Mouse (Mus musculus): ENCODE results near the gene Gm17509. TPM values are rescaled to one million over a fixed set of nuclear protein-coding genes. Genes with fewer than 3 reads are reported as not detected.

Gene Gm17509
- polyA plus RNA-seq, 1 experiment from 2014 or later: not detected

DNA sequence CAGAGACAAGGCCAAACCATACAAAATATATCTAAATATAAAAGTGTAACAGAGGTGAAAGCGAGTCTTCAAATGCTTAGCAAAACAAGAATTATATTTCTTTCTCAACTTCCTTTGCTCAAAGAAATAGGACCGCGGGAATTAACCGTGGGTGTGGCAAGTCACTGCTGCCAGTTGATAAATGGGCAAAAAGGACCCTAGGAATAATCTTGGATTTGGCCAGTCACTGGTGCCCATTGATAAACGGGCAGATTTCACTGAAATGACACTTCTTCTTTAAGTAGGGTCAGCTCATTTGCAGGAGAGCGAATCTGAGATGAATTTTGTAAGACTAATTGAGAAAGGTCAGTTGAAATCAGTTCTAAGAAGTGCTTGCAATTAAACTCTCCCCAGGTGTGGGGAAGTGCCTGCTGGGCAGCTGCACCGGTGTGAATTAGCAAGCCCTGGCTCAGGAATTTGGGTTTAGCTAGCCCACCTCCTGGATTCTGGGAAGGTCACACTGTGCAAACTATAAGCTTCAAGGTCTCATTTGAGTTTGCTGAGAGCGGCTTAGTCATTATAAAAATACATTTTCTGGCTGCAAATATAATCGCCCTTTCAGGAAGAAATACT is 4.0 kb downstream of the Gm17509 start:
- ATAC-seq (replicated peaks; ENCODE audit: low FRiP score) (no peak), DNase-seq (ENCODE audit: low spot score) (no peak)
- Histone ChIP-seq H3K4me2 (no peak overlapping the region), H3K9ac (ENCODE audit: low read depth, low read length) (no peak overlapping the region), H3K36me3 (ENCODE audit: control insufficient read depth, insufficient read depth, low read length) (no peaks in the 10 kb centered on the region), H3K27me3 (replicated peaks; ENCODE audit: control insufficient read depth, insufficient read depth, low read length) (peaks cover 15% of the 10 kb centered on the region), H3K4me3 (ENCODE audit: low read depth, low read length) (no peak overlapping the region), H3K9me3 (ENCODE audit: control insufficient read depth, low read length) (no peaks in the 10 kb centered on the region), H3K27ac (ENCODE audit: low read depth, low read length) (no peak overlapping the region), H3K4me1 (replicated peaks; ENCODE audit: control insufficient read depth, insufficient read depth, low read length) (peaks cover 6% of the 10 kb centered on the region; the same call in 1 of the 2 replicates)
- 23% methylated on average over 9 of the region's 9 CpGs for WGBS

DNA sequence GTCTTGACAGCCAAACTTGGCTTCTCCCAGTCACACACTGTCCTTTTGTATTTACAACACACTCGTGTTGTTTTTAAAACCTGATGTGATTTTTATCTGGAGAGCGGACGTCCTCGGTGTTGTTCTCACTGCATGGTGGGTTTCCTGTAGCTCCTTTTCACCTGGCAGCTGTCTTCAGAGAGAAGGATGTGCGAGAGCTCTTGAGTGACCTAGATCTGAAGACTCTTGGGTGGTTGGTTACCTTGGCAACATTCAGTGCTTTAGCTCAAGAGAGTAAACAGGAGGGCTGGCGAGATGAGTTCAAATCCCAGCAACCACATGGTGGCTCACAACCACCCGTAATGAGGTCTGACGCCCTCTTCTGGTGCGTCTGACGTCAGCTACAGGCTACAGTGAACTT is 4.7 kb downstream of the Gm17509 start:
- Histone ChIP-seq H3K9me3 (ENCODE audit: control insufficient read depth, low read length) (no peaks in the 10 kb centered on the region), H3K9ac (ENCODE audit: low read depth, low read length) (no peak overlapping the region), H3K4me1 (replicated peaks; ENCODE audit: control insufficient read depth, insufficient read depth, low read length) (peaks cover 6% of the 10 kb centered on the region; the same call in 1 of the 2 replicates), H3K27ac (ENCODE audit: low read depth, low read length) (no peak overlapping the region), H3K36me3 (ENCODE audit: control insufficient read depth, insufficient read depth, low read length) (no peaks in the 10 kb centered on the region), H3K4me3 (ENCODE audit: low read depth, low read length) (no peak overlapping the region), H3K4me2 (no peak overlapping the region), H3K27me3 (replicated peaks; ENCODE audit: control insufficient read depth, insufficient read depth, low read length) (peaks cover 9% of the 10 kb centered on the region)
- WGBS: 25% methylated on average over 10 of the region's 10 CpGs
- no peak for ATAC-seq (replicated peaks; ENCODE audit: low FRiP score)
- DNase-seq (ENCODE audit: low spot score): no peak

DNA sequence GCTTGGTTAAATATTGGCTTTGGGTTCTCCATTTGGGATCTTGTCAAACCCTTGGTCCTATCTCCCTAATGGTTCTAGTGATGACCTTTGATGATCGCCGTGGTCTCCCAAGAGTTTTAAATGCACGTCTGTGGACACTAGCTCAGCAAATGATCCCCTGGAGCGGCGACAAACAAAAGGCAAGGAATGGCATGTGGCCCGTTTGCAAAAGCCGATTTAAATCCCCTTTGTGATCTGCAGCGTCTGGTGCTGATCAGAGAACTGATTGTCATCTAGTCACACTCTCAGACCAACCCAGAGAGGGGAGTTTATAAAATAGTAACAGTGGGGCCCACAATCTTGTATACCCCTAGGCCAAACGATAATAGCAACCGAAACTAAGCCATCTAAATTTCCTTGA is 5.4 kb downstream of the Gm17509 start:
- no peak overlapping the region for H3K27ac ChIP-seq (ENCODE audit: low read depth, low read length)
- H3K4me1 ChIP-seq (replicated peaks; ENCODE audit: control insufficient read depth, insufficient read depth, low read length): peaks cover 6% of the 10 kb centered on the region; the same call in 1 of the 2 replicates
- peaks cover 3% of the 10 kb centered on the region; the same call in 1 of the 2 replicates for H3K27me3 ChIP-seq (replicated peaks; ENCODE audit: control insufficient read depth, insufficient read depth, low read length)
- no peaks in the 10 kb centered on the region for H3K9me3 ChIP-seq (ENCODE audit: control insufficient read depth, low read length)
- H3K4me2 ChIP-seq: peak overlapping the region; percentile 9; the same call in 1 of the 2 replicates
- H3K4me3 ChIP-seq (ENCODE audit: low read depth, low read length): no peak overlapping the region
- DNase-seq (ENCODE audit: low spot score) (no peak), ATAC-seq (replicated peaks; ENCODE audit: low FRiP score) (no peak)
- H3K36me3 ChIP-seq (ENCODE audit: control insufficient read depth, insufficient read depth, low read length): no peaks in the 10 kb centered on the region
- WGBS: 35% methylated on average over 10 of the region's 10 CpGs
- H3K9ac ChIP-seq (ENCODE audit: low read depth, low read length): no peak overlapping the region

DNA sequence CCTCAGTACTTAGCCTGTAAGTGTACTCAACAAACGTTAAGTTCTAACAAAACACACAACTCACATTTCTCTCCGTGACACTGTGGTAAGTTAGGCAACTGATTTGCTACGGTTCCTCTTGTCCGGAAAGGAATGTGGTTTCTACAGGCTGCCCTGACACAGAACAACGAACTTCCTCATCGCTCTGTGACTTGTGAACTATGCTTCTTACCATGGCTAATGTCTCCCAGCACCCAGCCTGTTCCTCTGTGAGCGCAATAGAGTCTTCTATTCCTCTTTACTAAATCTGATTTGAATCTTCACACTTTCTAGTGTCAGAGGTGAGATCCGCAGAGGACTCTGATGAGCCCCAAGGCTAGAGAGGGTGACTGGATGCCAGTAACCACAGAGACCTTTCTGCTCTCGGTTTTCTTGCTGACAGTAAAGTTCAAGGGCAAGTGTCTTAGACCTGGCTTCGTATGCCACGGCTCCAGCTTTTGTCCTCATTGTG is 9.4 kb downstream of the Gm17509 start:
- no peaks in the 10 kb centered on the region for H3K27me3 ChIP-seq (replicated peaks; ENCODE audit: control insufficient read depth, insufficient read depth, low read length)
- no peaks in the 10 kb centered on the region for H3K36me3 ChIP-seq (ENCODE audit: control insufficient read depth, insufficient read depth, low read length)
- H3K27ac ChIP-seq (ENCODE audit: low read depth, low read length): no peak overlapping the region
- H3K9ac ChIP-seq (ENCODE audit: low read depth, low read length): no peak overlapping the region
- DNase-seq (ENCODE audit: low spot score) (no peak), ATAC-seq (replicated peaks; ENCODE audit: low FRiP score) (0 out of 2 replicates have a peak, but pooled peaks have one; percentile 32)
- no peaks in the 10 kb centered on the region for H3K9me3 ChIP-seq (ENCODE audit: control insufficient read depth, low read length)
- H3K4me1 ChIP-seq (replicated peaks; ENCODE audit: control insufficient read depth, insufficient read depth, low read length): peaks cover 2% of the 10 kb centered on the region; the same call in 1 of the 2 replicates
- WGBS: 30% methylated on average over 11 of the region's 11 CpGs
- H3K4me2 ChIP-seq: no peak overlapping the region
- H3K4me3 ChIP-seq (ENCODE audit: low read depth, low read length): no peak overlapping the region

DNA sequence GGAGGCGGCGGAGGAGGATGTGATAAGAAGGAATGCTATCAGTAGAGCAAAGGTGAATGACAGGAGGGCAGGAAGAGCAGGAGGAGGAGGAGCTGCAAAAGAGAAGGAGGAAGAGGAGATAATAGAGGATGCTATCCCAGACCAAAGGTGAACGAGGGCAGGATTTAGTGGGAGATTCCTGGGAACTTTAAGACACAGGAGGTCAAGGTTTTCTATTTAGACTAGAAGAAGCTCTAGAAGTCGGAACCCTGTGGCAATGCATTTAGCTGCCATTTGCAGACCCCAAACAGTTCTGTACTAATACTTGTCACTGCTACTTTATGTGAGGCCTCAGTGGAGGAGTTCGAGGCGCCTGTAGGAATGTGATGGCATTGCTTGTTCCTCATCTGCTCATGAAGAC is 12.6 kb downstream of the Gm17509 start, which contains the start of gene Emb:
TSS of gene Emb (plus strand) at position 301 of the 400 bp plus-strand sequence.
- H3K27me3 ChIP-seq (replicated peaks; ENCODE audit: control insufficient read depth, insufficient read depth, low read length): no peaks in the 10 kb centered on the region
- no peak for DNase-seq (ENCODE audit: low spot score)
- no peak within 1 kb of the TSS for H3K4me3 ChIP-seq (ENCODE audit: low read depth, low read length)
- WGBS: 40% methylated on average over 6 of the region's 6 CpGs
- no peak within 1 kb of the TSS for H3K27ac ChIP-seq (ENCODE audit: low read depth, low read length)
- no peak for ATAC-seq (replicated peaks; ENCODE audit: low FRiP score)
- no peak within 1 kb of the TSS for H3K4me2 ChIP-seq
- H3K36me3 ChIP-seq (ENCODE audit: control insufficient read depth, insufficient read depth, low read length): no peaks in the 10 kb centered on the region
- H3K4me1 ChIP-seq (replicated peaks; ENCODE audit: control insufficient read depth, insufficient read depth, low read length): no peaks in the 10 kb centered on the region
- H3K9me3 ChIP-seq (ENCODE audit: control insufficient read depth, low read length): no peaks in the 10 kb centered on the region
- H3K9ac ChIP-seq (ENCODE audit: low read depth, low read length): no peak within 1 kb of the TSS

DNA sequence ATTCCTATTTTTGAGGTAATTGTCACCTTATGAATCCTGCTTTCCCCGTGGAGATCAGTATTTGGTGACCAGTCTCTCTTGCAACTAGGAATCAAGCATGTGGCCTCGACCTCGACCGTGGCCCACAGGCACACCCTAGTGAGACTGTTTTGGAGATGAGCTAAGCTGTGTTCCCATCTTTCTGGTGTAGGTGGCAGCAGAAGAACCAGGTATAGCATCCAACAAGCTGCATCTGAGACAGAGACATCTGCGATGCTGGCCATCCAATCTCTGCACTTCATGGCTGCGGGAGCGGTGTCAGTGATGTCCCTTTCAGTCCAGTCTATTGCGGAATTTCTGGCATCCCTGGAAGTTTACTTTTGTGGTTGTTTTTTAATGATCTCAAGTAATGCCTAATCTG is 14.8 kb downstream of the Gm17509 start:
- H3K4me2 ChIP-seq: no peak overlapping the region
- H3K4me3 ChIP-seq (ENCODE audit: low read depth, low read length): no peak overlapping the region
- ATAC-seq (replicated peaks; ENCODE audit: low FRiP score) (no peak), DNase-seq (ENCODE audit: low spot score) (no peak)
- no peaks in the 10 kb centered on the region for H3K9me3 ChIP-seq (ENCODE audit: control insufficient read depth, low read length)
- WGBS: 87% methylated on average over 8 of the region's 8 CpGs
- no peak overlapping the region for H3K27ac ChIP-seq (ENCODE audit: low read depth, low read length)
- no peaks in the 10 kb centered on the region for H3K27me3 ChIP-seq (replicated peaks; ENCODE audit: control insufficient read depth, insufficient read depth, low read length)
- no peaks in the 10 kb centered on the region for H3K36me3 ChIP-seq (ENCODE audit: control insufficient read depth, insufficient read depth, low read length)
- no peak overlapping the region for H3K9ac ChIP-seq (ENCODE audit: low read depth, low read length)
- no peaks in the 10 kb centered on the region for H3K4me1 ChIP-seq (replicated peaks; ENCODE audit: control insufficient read depth, insufficient read depth, low read length)

DNA sequence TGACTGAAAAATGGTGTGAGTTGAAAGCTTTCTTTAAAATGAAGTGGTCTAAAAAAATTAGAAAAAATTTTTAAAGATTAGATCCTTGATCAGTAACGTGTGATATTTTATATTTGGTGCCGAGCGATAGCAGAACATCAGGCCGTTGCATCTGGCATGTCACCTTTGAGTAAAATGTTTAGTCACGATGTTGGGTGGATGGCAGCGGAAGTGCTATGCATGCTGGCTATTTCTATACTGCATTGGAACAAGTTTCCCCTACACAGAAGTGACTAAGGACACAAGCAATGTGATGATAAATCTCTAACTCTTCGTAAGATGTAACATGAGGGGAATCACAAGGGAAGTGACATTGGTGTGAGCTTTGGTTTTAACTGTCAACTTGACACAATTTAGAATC is 16.2 kb downstream of the Gm17509 start:
- ATAC-seq (replicated peaks; ENCODE audit: low FRiP score) (no peak), DNase-seq (ENCODE audit: low spot score) (no peak)
- H3K27me3 ChIP-seq (replicated peaks; ENCODE audit: control insufficient read depth, insufficient read depth, low read length): no peaks in the 10 kb centered on the region
- no peak overlapping the region for H3K4me2 ChIP-seq
- H3K4me3 ChIP-seq (ENCODE audit: low read depth, low read length): no peak overlapping the region
- H3K4me1 ChIP-seq (replicated peaks; ENCODE audit: control insufficient read depth, insufficient read depth, low read length): no peaks in the 10 kb centered on the region
- WGBS: 85% methylated on average over 7 of the region's 7 CpGs
- H3K36me3 ChIP-seq (ENCODE audit: control insufficient read depth, insufficient read depth, low read length): no peaks in the 10 kb centered on the region
- no peak overlapping the region for H3K9ac ChIP-seq (ENCODE audit: low read depth, low read length)
- H3K9me3 ChIP-seq (ENCODE audit: control insufficient read depth, low read length): no peaks in the 10 kb centered on the region
- no peak overlapping the region for H3K27ac ChIP-seq (ENCODE audit: low read depth, low read length)

DNA sequence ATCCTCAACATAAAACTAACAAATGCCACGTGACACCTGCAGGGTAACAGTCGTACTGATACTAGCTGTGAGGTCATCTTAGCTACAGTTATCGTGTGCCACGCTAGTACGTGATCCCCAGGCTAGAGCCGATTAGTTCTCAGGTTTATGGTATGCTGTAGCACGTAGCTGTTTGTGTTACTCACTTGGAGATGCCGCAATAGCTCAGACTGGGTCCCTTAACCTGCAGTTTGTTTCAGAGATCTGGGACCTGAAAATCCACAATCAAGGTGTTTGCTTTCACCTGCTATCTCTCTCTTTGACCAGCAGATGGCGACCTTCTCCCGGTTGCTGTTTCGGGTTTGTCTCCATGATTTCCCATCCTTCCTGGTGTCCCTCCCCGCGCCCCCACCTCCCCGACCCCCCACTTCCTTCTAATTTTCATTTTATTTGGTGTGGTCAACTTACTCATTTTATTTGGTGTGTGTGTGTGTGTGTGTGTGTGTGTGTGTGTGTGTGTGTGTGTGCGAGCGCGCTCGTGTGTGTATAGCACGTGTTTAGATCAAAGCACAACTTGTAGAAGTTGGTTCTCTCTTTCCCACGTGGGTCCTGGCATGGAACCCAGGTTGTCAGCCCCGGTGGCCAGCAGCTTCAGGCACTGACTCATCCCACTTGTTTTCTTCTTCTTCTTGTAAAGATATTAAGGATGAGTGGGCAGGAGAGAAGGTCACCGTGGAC is 18.0 kb downstream of the Gm17509 start:
- Histone ChIP-seq H3K27ac (ENCODE audit: low read depth, low read length) (no peak overlapping the region), H3K36me3 (ENCODE audit: control insufficient read depth, insufficient read depth, low read length) (no peaks in the 10 kb centered on the region), H3K4me3 (ENCODE audit: low read depth, low read length) (no peak overlapping the region), H3K4me2 (no peak overlapping the region), H3K9me3 (ENCODE audit: control insufficient read depth, low read length) (no peaks in the 10 kb centered on the region), H3K9ac (ENCODE audit: low read depth, low read length) (no peak overlapping the region), H3K27me3 (replicated peaks; ENCODE audit: control insufficient read depth, insufficient read depth, low read length) (no peaks in the 10 kb centered on the region), H3K4me1 (replicated peaks; ENCODE audit: control insufficient read depth, insufficient read depth, low read length) (no peaks in the 10 kb centered on the region)
- 42% methylated on average over 22 of the region's 22 CpGs for WGBS
- peak; percentile 39; the same call in 1 of the 2 replicates for ATAC-seq (replicated peaks; ENCODE audit: low FRiP score)
- no peak for DNase-seq (ENCODE audit: low spot score)

All from liver, embryonic 11.5 days (tissue).